Mouse (Mus musculus): ENCODE measurements around the gene Ifrd2. TPM values are rescaled to one million over a fixed set of nuclear protein-coding genes. Genes with fewer than 3 reads are reported as not detected.

Gene Ifrd2
- polyA plus RNA-seq (2017; shearing (Covaris generic)): 10 to 100 TPM; 13.5 to 21.8 TPM

DNA sequence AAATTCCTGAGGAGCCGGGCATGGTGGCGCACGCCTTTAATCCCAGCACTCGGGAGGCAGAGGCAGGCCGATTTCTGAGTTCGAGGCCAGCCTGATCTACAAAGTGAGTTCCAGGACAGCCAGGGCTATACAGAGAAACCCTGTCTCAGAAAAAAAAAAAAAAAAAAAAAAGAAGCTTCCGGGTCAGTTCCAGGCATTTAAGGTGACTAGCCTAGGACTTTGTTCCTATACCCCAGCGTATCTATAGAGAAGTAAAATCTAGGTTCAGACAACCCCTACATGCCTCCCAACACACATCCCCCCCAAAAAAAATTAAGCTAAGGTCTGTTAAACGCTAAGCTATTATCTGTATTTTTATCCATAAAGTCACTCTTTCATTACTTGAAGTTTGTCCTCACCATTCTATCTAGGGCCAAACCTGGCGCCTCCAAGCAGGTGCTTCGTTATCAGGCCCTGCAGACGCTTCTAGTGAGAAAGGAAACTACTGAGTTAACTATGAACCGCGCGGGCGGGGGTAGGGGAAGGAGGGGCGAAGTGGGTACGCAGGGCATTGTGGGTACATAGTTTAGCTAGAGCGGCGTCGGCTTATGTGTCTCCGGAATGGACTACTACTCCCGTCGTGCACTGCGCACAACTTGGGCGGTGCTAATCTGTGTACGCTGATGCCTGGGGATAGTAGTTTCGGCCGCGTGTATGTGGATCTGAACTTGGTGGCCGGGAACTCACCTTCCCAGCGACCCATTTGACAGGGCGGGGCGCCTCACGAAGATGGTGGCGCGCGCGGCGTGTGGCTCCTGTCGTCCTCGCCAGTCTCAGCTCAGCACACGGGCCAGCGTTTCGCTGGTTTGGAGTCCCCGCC lies at the start of gene Ifrd2:
TSS of gene Ifrd2 (plus strand) at position 669 of the 859 bp plus-strand sequence.

DNA sequence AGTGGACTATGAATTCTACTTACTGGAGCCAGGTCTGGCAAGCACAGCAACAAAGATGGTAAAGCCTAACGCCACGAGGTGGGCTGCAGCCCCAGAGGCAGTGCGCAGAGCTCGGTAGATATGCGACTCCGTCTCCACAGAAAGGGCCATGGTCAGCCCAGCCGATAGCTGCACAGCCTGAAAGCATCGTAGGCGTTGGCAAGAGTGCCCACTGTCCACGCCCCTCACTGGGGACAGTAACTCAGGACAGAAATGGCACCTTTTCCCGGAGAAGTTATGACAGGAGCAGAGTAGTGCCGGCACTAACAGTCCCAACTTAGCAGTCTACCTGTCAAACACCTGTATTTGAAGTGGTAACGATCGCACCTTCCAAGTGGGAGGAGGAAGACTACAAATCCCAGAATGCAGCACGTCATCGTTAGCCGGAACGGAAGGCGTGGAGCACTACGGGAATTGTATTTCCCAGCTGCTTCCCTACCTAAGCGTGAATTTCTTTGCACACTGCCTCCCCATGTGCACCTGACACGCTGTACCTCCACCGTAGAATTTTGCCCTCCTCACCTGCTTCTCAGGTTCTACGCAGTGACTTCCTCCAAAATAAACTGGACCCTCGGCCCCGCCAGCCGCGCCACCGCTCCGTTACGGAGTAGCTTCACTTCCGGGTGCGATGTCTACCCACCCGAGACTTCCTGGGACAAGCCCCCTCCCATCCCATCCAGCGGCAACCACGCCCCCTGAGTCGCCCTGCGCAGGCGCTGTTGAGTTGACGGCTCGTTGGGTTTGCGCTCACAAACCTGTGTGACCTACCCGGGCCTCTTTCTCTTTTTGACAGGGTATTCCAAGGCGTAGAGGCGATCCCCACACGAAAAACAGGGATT lies 45.7 kb upstream of the Ifrd2 start, which contains the start of the genes Cyb561d2 and Nprl2:
TSS of gene Cyb561d2 (minus strand) at position 720 of the 878 bp plus-strand sequence.
TSS of gene Nprl2 (plus strand) at position 753 of the 878 bp plus-strand sequence.

DNA sequence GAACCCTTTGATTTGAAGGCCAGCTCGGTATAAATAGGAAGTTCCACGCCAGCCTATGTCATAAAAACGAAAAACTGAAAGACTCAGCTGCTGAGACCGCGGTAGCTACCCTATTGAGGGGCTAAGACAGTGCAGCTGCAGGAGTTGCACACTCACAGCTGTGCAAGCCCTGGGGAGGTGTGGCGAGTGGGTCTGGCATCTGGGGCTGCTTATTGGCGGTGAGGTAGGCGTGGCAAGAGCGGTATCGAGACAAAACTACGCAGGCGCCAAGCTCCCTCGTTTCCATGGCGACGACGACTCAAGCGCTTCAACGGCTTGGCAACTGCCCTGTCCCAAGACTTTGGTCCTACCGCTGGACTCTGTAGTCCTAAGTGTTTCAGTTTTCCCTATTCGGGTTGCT lies 40.4 kb upstream of the Ifrd2 start, which contains the start of gene Zmynd10:
TSS of gene Zmynd10 (plus strand) at position 273 of the 400 bp plus-strand sequence.

DNA sequence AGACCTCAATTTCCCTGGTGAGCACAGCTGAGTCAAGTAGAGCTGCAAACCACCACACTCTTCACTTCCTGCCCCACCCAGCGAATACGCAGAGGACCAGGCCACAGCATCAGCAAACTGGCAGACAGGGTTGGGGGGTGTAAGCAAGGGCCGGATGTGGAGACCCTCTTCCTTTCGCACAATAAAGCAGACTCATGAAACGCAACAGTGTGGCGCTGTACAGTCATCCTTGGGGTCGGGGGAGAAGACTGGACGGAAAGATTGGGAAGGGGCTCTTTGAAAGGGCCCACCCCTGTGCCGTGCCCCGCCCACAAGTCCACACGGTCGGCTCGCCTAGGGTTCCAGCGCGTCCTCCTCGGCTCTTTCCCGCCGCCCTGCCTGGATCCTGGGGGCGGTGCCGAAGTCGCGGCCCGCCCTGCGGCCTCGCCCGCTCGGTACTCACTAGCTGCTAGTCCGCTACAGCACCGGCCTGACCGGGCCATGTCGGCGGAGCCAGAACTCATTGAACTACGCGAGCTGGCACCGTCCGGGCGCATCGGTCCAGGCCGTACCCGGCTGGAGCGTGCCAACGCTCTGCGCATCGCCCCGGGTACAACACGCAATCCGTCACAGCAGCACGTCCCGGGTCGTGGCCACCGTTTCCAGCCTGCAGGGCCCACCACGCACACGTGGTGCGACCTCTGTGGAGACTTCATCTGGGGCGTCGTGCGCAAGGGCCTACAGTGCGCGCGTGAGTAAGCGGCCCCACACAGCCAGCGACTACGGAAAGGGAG lies 36.1 kb upstream of the Ifrd2 start, which contains the start of gene Rassf1:
TSS of gene Rassf1 (plus strand) at position 439 of the 773 bp plus-strand sequence.

DNA sequence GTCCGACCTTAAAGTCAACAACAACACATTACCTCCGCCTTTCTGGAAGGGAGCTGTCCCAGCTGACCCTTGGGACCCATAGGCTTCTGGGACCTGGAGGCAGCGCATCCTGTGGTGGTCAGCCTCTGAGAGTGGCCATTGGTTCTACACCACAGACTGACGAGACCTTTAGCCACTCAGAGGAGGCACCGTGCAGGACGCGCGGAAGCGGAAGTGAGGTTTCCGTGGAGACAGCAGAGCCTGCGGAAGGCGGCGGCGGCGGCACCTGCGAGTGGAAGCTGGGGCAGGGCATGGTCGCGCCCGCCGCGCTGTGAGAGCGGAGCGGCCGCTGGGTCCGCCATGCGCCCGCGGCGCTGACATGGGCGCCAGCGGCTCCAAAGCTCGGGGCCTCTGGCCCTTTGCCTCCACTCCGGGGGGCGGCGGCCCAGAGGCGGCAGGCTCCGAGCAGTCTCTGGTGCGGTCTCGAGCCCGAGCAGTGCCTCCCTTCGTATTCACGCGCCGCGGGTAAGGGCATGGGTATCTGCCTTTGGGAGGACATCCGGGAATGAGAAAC lies 24.3 kb upstream of the Ifrd2 start, which contains the start of gene Tusc2:
TSS of gene Tusc2 (plus strand) at position 227 of the 553 bp plus-strand sequence.

DNA sequence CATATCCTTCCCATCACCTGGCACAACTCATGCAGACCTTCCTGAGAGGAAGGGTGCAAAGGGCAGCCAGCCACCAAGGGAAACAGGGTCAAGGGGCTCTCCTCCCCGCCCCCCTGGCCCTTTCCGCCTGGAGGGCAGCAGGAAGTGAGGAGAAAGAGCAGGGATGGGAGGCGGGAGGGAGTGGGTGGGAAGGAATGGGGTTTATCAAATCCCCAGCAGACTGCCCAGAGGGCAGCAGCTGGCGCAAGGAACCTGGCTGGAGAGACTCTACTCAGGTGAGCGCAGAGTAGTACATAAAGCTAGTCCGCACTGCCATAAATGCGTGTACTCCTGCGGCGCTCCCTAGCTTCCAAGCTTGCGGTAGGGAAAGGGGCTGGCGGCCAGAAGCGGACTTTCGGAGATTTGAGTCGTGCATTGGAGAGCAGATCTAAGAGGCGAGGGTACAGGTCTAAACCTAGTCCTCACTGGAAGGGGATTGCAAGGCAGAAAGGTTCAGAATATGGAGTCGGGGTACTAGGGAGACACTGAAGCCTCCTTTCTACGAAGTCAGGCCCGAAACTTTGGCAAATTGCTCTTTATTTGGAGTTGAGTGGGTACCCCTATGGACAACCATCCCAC lies 19.6 kb upstream of the Ifrd2 start, which contains the start of gene Hyal2:
TSS of gene Hyal2 (plus strand) at position 244 of the 618 bp plus-strand sequence.

DNA sequence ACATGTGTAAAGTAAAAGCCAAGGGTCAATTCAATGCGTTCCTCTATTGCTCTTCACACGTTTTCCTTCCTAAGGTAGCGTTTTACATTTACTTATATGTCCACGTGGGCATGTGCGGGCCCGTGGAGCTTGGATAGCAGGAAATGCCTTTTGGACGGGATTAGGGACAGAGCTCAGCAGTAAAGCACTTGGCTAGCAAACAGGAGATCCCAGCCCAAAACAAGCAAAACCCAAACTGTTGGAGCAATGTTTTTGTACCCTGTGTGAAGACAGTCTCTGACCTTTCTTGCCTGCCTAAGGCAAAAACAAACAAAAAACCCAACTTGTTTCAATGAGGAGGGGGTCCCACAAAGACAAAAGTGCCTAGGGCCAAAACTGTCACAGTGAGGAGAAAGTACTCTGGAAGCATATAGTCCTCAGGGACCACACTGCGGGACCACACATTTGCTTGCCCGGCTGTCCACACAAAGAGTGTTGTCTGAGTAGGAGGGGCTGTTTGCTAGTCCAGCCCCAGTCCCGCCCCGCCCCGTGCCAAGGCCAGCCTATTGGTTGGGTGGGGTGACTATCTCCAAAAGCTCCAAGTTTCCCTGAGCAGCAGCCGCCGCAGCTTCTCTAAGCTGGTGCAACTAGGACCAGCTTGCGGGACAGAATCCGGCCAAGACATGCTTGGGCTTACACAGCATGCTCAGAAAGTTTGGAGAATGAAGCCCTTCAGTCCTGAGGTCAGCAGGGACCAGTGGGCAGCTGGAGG lies 10.9 kb upstream of the Ifrd2 start, which contains the start of gene Hyal1:
TSS of gene Hyal1 (plus strand) at position 571 of the 751 bp plus-strand sequence.

DNA sequence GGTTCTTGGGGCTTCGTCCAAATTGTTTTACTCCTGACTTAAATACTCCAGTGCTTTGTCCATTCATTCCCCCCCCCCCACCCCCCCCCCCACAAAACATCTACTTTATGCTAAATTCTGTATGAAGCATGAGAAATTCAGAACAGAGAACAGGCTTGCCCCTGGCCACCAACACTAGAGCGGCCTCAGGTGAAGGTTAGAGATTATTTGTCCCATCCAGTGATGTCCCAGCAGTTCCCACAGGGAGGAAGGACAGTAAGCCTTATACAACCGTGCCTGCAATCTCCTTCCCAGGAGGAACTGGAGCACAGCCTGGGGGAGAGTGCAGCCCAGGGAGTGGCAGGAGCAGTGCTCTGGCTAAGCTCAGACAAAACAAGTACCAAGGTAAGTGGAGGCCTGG lies 8.9 kb upstream of the Ifrd2 start, which contains the start of gene Naa80:
TSS of gene Naa80 (plus strand) at position 301 of the 400 bp plus-strand sequence.

DNA sequence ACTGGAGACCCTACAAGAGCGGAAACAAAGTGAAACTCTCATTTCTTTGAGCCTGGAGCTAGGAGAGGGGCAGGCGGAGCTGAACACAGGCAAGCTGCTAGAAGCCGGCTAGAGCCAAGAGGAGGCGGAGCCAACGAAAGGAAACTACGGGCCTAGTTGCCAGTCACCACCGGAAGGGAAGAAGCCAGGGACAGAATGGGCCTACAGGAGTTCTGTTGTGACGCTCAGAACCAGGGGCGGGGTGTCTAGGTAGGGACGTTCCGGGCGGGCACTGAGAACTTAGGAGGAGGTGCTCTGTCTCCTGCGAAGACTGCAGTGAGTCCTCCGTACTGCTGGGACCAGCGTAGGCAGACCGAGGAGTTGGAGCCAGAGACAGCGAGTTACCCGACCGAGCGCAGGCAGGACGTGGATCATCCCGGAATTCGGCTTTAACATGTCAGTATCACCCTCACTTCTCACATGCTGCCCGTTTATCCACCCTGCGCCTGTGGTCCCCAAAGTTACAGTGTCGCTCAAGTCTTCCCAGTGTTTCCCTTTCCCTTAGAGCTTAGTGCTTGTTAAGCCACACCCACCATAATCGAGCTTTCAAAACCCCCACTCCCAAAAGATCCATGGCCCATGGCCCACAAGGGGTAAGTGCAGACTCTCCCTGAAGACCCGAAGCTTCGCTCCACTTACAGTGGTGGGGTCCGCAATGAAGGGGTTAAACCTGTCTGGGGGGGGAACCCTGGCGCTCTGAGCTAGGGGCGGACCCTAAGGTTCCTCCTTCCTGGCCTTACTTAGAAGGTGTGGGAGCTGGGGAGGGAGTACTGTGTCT lies 6.7 kb upstream of the Ifrd2 start, which contains the start of gene Hyal3:
TSS of gene Hyal3 (plus strand) at position 318 of the 817 bp plus-strand sequence.

DNA sequence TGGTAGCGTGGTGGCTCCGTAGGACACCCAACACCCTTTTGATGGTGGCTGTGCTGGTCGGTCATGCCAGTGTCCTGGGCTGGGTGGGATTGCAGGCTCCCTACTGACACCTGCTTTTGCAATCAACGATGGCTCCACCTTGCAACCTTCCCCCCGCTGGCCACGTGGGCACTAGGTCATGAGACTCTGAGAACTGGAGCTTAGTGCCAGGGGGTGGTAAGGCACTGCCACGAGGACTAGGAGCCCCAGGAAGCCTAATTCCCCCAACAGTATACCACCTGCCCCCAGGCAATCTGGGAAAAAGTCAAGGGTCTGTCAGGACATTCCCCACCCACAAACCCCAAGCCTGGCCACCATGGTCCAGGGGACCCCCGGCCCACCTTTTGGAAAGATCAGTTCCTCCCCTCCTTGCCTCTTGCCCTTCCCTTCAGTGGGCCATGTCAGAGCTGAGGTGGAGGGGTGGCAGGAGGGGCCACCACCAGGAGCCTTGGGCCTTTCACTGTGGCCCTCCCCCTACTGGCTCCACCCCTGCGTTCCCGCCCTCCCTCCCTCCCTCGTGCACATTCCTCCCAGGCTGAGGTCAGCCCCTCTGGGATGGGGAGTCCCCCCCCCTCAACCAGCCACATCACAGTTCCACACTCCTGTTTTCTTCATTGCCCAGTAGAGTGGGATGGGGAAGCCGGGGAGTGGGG lies 21.4 kb downstream of the Ifrd2 start, which contains the start of gene Sema3b:
TSS of gene Sema3b (minus strand) at position 489 of the 692 bp plus-strand sequence.

DNA sequence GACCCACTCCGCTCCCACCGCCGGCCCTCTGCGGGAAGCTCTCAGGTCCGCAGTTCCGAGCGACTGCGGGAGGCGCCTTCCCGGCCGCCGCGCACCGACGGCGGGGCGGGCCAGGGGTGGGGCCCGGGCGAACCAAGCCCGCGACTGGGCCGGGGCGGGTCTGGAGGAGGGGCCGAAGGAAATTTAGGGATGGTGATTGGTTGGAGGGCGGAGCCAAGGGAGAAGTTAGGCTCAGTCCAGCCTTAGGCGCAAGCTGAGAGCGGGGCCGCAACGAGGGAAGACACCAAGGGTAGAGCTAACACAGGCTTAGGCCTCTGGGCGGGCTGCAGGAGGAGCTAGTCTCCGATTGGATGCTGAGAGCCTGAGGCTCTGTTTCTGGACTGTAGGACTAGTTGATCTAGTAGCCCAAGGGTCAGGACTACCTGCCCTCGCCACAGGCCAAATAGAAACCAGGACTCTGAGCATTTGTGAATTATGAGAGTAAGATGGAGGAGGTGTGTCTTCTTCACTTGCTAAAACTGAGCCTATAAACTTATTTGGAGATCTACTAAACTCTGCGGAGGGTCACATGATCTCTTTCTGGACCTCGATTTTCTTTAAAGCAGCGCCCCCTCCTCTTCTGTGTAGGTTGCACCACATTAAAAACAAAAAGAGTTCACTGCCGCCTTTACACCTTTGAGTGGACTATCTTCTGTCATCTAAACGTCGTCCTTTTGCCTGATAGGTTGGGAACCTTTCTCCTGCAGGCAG lies 48.0 kb downstream of the Ifrd2 start, which contains the start of gene Gnai2:
TSS of gene Gnai2 (minus strand) at position 89 of the 750 bp plus-strand sequence.

Other genes with a start within 250 kb of the Ifrd2 start
- 10 to 100 TPM; 27.5 to 29.5 TPM for gene Hemk1, start 249.3 kb upstream of the Ifrd2 start, polyA plus RNA-seq (2017; shearing (Covaris generic))
- gene 6430571L13Rik, start 247.0 kb upstream of the Ifrd2 start, polyA plus RNA-seq (2017; shearing (Covaris generic)): 1 to 10 TPM; 4.2 to 7.3 TPM
- under 1 TPM; 0.44 to 0.79 TPM for gene Cacna2d2, start 188.0 kb upstream of the Ifrd2 start, polyA plus RNA-seq (2017; shearing (Covaris generic))
- gene Tmem115, start 53.7 kb upstream of the Ifrd2 start, polyA plus RNA-seq (2017; shearing (Covaris generic)): 10 to 100 TPM; 35.0 to 47.6 TPM
- 10 to 100 TPM; 63.1 to 79.1 TPM for gene Cyb561d2, start 45.4 kb upstream of the Ifrd2 start, polyA plus RNA-seq (2017; shearing (Covaris generic))
- gene Nprl2, start 45.4 kb upstream of the Ifrd2 start, polyA plus RNA-seq (2017; shearing (Covaris generic)): 10 to 100 TPM; 53.9 to 58.7 TPM
- gene Zmynd10, start 40.3 kb upstream of the Ifrd2 start, polyA plus RNA-seq (2017; shearing (Covaris generic)): 1 to 10 TPM in 1 of 2 experiments, under 1 TPM in 1; 0.59 to 4.4 TPM
- gene Rassf1, start 36.1 kb upstream of the Ifrd2 start, polyA plus RNA-seq (2017; shearing (Covaris generic)): 10 to 100 TPM; 70.8 to 86.0 TPM
- gene Tusc2, start 24.4 kb upstream of the Ifrd2 start, polyA plus RNA-seq (2017; shearing (Covaris generic)): 10 to 100 TPM; 37.4 to 44.3 TPM
- gene Hyal2, start 19.7 kb upstream of the Ifrd2 start, polyA plus RNA-seq (2017; shearing (Covaris generic)): 10 to 100 TPM in 1 of 2 experiments, 1 to 10 TPM in 1; 7.5 to 15.3 TPM
- gene Hyal1, start 10.7 kb upstream of the Ifrd2 start, polyA plus RNA-seq (2017; shearing (Covaris generic)): 1 to 10 TPM; 3.1 to 4.6 TPM
- 10 to 100 TPM; 16.1 to 17.3 TPM for gene Naa80, start 8.8 kb upstream of the Ifrd2 start, polyA plus RNA-seq (2017; shearing (Covaris generic))
- gene Hyal3, start 6.8 kb upstream of the Ifrd2 start, polyA plus RNA-seq (2017; shearing (Covaris generic)): under 1 TPM; 0.50 to 0.63 TPM
- gene Sema3b, start 21.6 kb downstream of the Ifrd2 start, polyA plus RNA-seq (2017; shearing (Covaris generic)): not detected
- 100 to 1,000 TPM; 909 to 958 TPM for gene Gnai2, start 47.7 kb downstream of the Ifrd2 start, polyA plus RNA-seq (2017; shearing (Covaris generic))
- gene Slc38a3, start 81.9 kb downstream of the Ifrd2 start, polyA plus RNA-seq (2017; shearing (Covaris generic)): under 1 TPM in 1 of 2 experiments, not detected in 1; 0.07 TPM
- not detected for gene Gnat1, start 92.1 kb downstream of the Ifrd2 start, polyA plus RNA-seq (2017; shearing (Covaris generic))
- under 1 TPM in 1 of 2 experiments, not detected in 1; 0.06 TPM for gene Sema3f, start 122.8 kb downstream of the Ifrd2 start, polyA plus RNA-seq (2017; shearing (Covaris generic))
- gene Rbm5, start 183.4 kb downstream of the Ifrd2 start, polyA plus RNA-seq (2017; shearing (Covaris generic)): 100 to 1,000 TPM; 250 to 272 TPM

Data from activated CD4-positive, CD25-positive, alpha-beta regulatory T cell (primary cell).